Mouse (Mus musculus): ENCODE measurements around the gene Rap1gap. TPM values are rescaled to one million over a fixed set of nuclear protein-coding genes. Genes with fewer than 3 reads are reported as not detected.

Gene Rap1gap
- total RNA-seq, 2 experiments from 2014 or later, result 8.0 to 9.4 TPM

GRCm38 (mm10) chr4:137722692-137723427, 58.3 kb downstream of the Rap1gap start:
- DNase-seq, result no peak

- DNase-seq, result no peak
Observed at GRCm38 (mm10) chr4:137723527-137723926, 59.0 kb downstream of the Rap1gap start.

- DNase-seq, result peak; percentile 57
Observed at GRCm38 (mm10) chr4:137724212-137724611, 59.7 kb downstream of the Rap1gap start.

- peak; percentile 74 for DNase-seq
Observed at GRCm38 (mm10) chr4:137724766-137725165, 60.2 kb downstream of the Rap1gap start.

- DNase-seq, result no peak
Observed at GRCm38 (mm10) chr4:137725541-137726145, 61.1 kb downstream of the Rap1gap start.

- DNase-seq, result no peak
Observed at GRCm38 (mm10) chr4:137726739-137727505, 62.4 kb downstream of the Rap1gap start.

GRCm38 (mm10) chr4:137727506-137728187, 63.1 kb downstream of the Rap1gap start:
- no peak for DNase-seq

GRCm38 (mm10) chr4:137728399-137729154, 64.1 kb downstream of the Rap1gap start:
- no peak for DNase-seq

- DNase-seq, result no peak
Observed at GRCm38 (mm10) chr4:137729155-137729855, 64.8 kb downstream of the Rap1gap start.

GRCm38 (mm10) chr4:137730134-137730533, 65.6 kb downstream of the Rap1gap start:
- DNase-seq, result peak; percentile 71

GRCm38 (mm10) chr4:137730757-137731156, 66.2 kb downstream of the Rap1gap start:
- DNase-seq, result no peak

- no peak for DNase-seq
Observed at GRCm38 (mm10) chr4:137731891-137732290, 67.4 kb downstream of the Rap1gap start.

GRCm38 (mm10) chr4:137732361-137732760, 67.8 kb downstream of the Rap1gap start:
- DNase-seq, result no peak

GRCm38 (mm10) chr4:137732962-137733361, 68.4 kb downstream of the Rap1gap start:
- DNase-seq, result no peak

- DNase-seq, result no peak
Observed at GRCm38 (mm10) chr4:137733459-137733858, 68.9 kb downstream of the Rap1gap start.

GRCm38 (mm10) chr4:137736220-137736701, 71.7 kb downstream of the Rap1gap start:
- DNase-seq, result no peak

GRCm38 (mm10) chr4:137737760-137738159, 73.2 kb downstream of the Rap1gap start:
- no peak for DNase-seq

GRCm38 (mm10) chr4:137739151-137739923, 74.8 kb downstream of the Rap1gap start:
- no peak for DNase-seq

GRCm38 (mm10) chr4:137740350-137740749, 75.8 kb downstream of the Rap1gap start:
- DNase-seq, result no peak

- no peak for DNase-seq
Observed at GRCm38 (mm10) chr4:137743791-137744190, 79.3 kb downstream of the Rap1gap start.

Measured in gastrocnemius, postnatal 25 days (tissue).